9 mouse cellular contexts compared by ENCODE assay signal in the genomic region with DNA sequence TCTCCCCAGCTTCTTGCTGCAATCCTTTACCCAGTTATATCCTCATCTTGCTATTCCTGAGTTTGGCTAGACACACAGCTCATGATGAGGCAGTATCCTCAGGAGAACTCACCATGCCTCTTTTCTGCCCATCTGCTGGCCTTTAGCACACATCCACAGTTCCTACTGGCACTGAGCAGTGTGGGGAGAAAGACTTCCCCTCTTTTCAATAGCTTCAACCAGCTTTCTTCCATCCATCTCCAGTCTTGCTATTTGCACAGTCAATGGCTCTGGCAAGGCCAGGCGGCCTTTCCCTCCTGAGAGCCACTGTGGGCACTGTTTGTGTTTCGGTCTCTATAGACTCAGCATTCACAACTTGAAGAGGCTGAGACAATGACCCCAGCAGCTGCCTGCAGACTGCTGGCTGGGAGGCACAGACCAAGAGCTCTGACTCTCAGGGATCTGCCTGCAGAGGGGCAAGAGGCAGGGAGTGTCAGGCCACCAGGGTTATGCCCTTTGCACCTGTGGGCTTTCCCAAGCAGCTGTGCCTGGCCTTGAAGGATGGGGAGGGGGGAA. TPM values are rescaled to one million over a fixed set of nuclear protein-coding genes. Genes with fewer than 3 reads are reported as not detected.
DNase-seq lines count a peak whose midpoint lies in the region; ATAC-seq and TF ChIP-seq lines count a peak whose summit lies in the region.
"Had no signal": no experiment of that assay in that cellular context is flagged by ENCODE, and none has a peak within 500 bp of the region (broad histone marks: within the 10 kb centered on the region; RNA-seq: fewer than 3 reads in every experiment).

No protein-coding gene starts in this region.

- no peak for TF ChIP-seq EP300 in stomach, postnatal 0 days (optimal IDR thresholded peaks at IDR 0.05)

- ATAC-seq in stomach, embryonic 14.5 days (ENCODE audit: insufficient number of reproducible peaks, insufficient read depth, low FRiP score, low read depth) = peak; percentile 39; the same call in 1 of the 2 replicates
- no peak for ATAC-seq in stomach, postnatal 0 days (ENCODE audit: low FRiP score, low TSS enrichment)
- peak; percentile 57 for ATAC-seq in forebrain, embryonic 16.5 days
- ATAC-seq in midbrain, embryonic 11.5 days (ENCODE audit: low FRiP score) = peak; percentile 78

- no peak overlapping the region for H3K4me3 ChIP-seq in stomach, embryonic 14.5 days (ENCODE audit: low read depth, low read length)
- no peak overlapping the region for H3K4me3 ChIP-seq in stomach, postnatal 0 days (ENCODE audit: low read depth, low read length)
- no peak overlapping the region for H3K4me3 ChIP-seq in forebrain, embryonic 16.5 days (replicated peaks; ENCODE audit: low read length)
- no peak overlapping the region for H3K4me3 ChIP-seq in midbrain, embryonic 11.5 days (ENCODE audit: low read depth, low read length)
- H3K4me3 ChIP-seq: megakaryocyte, embryonic 14.5 days had no signal

- DNase-seq in stomach, postnatal 0 days (ENCODE audit: low spot score) = no peak
- peak; percentile 88 for DNase-seq in midbrain, embryonic 11.5 days (ENCODE audit: low spot score, missing footprints)
- no peak for DNase-seq in kidney, postnatal 10 days
- DNase-seq in kidney, adult 11 months = no peak
- no peak for DNase-seq in frontal cortex, postnatal 36 days (ENCODE audit: low spot score in 2 of 2)
- DNase-seq: right cerebral cortex, postnatal 4 days had no signal

- H3K4me2 ChIP-seq in stomach, embryonic 14.5 days (replicated peaks; ENCODE audit: low read depth, low read length) = no peak overlapping the region
- H3K4me2 ChIP-seq in stomach, postnatal 0 days (replicated peaks; ENCODE audit: low read depth) = no peak overlapping the region
- peak overlapping the region; percentile 25 for H3K4me2 ChIP-seq in forebrain, embryonic 16.5 days (ENCODE audit: low read length)
- no peak overlapping the region for H3K4me2 ChIP-seq in midbrain, embryonic 11.5 days

- H3K4me1 ChIP-seq in stomach, embryonic 14.5 days (ENCODE audit: control insufficient read depth, insufficient read depth, low read length) = peaks cover 35% of the 10 kb centered on the region
- H3K4me1 ChIP-seq in stomach, postnatal 0 days (replicated peaks; ENCODE audit: control insufficient read depth, insufficient read depth) = peaks cover 7% of the 10 kb centered on the region; the same call in 1 of the 2 replicates
- peaks cover 93% of the 10 kb centered on the region for H3K4me1 ChIP-seq in forebrain, embryonic 16.5 days (replicated peaks; ENCODE audit: control insufficient read depth, insufficient read depth, low read length)
- peaks cover 54% of the 10 kb centered on the region for H3K4me1 ChIP-seq in midbrain, embryonic 11.5 days (ENCODE audit: control insufficient read depth, insufficient read depth, low read length)

- WGBS in stomach, embryonic 14.5 days = 25% methylated on average over 2 of the region's 2 CpGs
- 46% methylated on average over 2 of the region's 2 CpGs for WGBS in stomach, postnatal 0 days
- WGBS in forebrain, embryonic 16.5 days = 10% methylated on average over 2 of the region's 2 CpGs
- 8% methylated on average over 2 of the region's 2 CpGs for WGBS in midbrain, embryonic 11.5 days

- no peaks in the 10 kb centered on the region for H3K27me3 ChIP-seq in stomach, embryonic 14.5 days (ENCODE audit: control insufficient read depth, insufficient read depth, low read length)
- H3K27me3 ChIP-seq in stomach, postnatal 0 days (ENCODE audit: control insufficient read depth, insufficient read depth, low read length) = no peaks in the 10 kb centered on the region
- no peaks in the 10 kb centered on the region for H3K27me3 ChIP-seq in forebrain, embryonic 16.5 days (replicated peaks; ENCODE audit: control insufficient read depth, insufficient read depth, low read length)
- H3K27me3 ChIP-seq in midbrain, embryonic 11.5 days (ENCODE audit: control insufficient read depth, insufficient read depth, low read length) = no peaks in the 10 kb centered on the region

- no peaks in the 10 kb centered on the region for H3K9me3 ChIP-seq in stomach, embryonic 14.5 days (ENCODE audit: control insufficient read depth, low read depth, low read length)
- H3K9me3 ChIP-seq in stomach, postnatal 0 days (ENCODE audit: control insufficient read depth, low read length) = no peaks in the 10 kb centered on the region
- H3K9me3 ChIP-seq in forebrain, embryonic 16.5 days (ENCODE audit: control insufficient read depth, low read length) = no peaks in the 10 kb centered on the region
- H3K9me3 ChIP-seq in midbrain, embryonic 11.5 days (ENCODE audit: control insufficient read depth, low read length) = no peaks in the 10 kb centered on the region
- H3K9me3 ChIP-seq: megakaryocyte, embryonic 14.5 days had no signal

- H3K36me3 ChIP-seq in stomach, embryonic 14.5 days (ENCODE audit: control insufficient read depth, insufficient read depth, low read length) = no peaks in the 10 kb centered on the region
- no peaks in the 10 kb centered on the region for H3K36me3 ChIP-seq in stomach, postnatal 0 days (ENCODE audit: control insufficient read depth, insufficient read depth, low read length)
- H3K36me3 ChIP-seq in forebrain, embryonic 16.5 days (ENCODE audit: control insufficient read depth, insufficient read depth) = no peaks in the 10 kb centered on the region
- no peaks in the 10 kb centered on the region for H3K36me3 ChIP-seq in midbrain, embryonic 11.5 days (ENCODE audit: control insufficient read depth, insufficient read depth, low read length)

- no peak overlapping the region for H3K9ac ChIP-seq in stomach, embryonic 14.5 days (replicated peaks; ENCODE audit: low read depth, low read length)
- no peak overlapping the region for H3K9ac ChIP-seq in stomach, postnatal 0 days (ENCODE audit: low read length)
- H3K9ac ChIP-seq in forebrain, embryonic 16.5 days (replicated peaks; ENCODE audit: low read depth, low read length) = 0 out of 2 replicates have a peak overlapping the region, but pooled peaks have one; percentile 11
- no peak overlapping the region for H3K9ac ChIP-seq in midbrain, embryonic 11.5 days (ENCODE audit: low read length)

- TF ChIP-seq CTCF in stomach, postnatal 0 days (IDR thresholded peaks at IDR 0.05; ENCODE audit: low read depth) = no peak

- 0 out of 2 replicates have a peak overlapping the region, but pooled peaks have one; percentile 27 for H3K27ac ChIP-seq in stomach, embryonic 14.5 days (ENCODE audit: low read length)
- no peak overlapping the region for H3K27ac ChIP-seq in stomach, postnatal 0 days (replicated peaks)
- H3K27ac ChIP-seq in forebrain, embryonic 16.5 days (ENCODE audit: low read length) = peak overlapping the region; percentile 65
- peak overlapping the region; percentile 76 for H3K27ac ChIP-seq in midbrain, embryonic 11.5 days (ENCODE audit: low read depth, low read length)

RNA-seq across cellular contexts. Expression of a gene that starts 11.2 kb away (rescaled TPM):
- 7.7 and 8.3 TPM in 2 replicates for polyA plus RNA-seq in stomach, embryonic 14.5 days (2014; fragmentation: Nextera tagmentation; extraction: Ambion mirVana)
- polyA plus RNA-seq in stomach, postnatal 0 days (2015; fragmentation: Nextera tagmentation; extraction: Ambion mirVana) = 3.4 and 3.5 TPM in 2 replicates
- 76.0 and 80.3 TPM in 2 replicates for polyA plus RNA-seq in forebrain, embryonic 16.5 days (2015; fragmentation: Nextera tagmentation; extraction: Ambion mirVana)
- 10.6 and 10.7 TPM in 2 replicates for polyA plus RNA-seq in midbrain, embryonic 11.5 days (2014; fragmentation: Nextera tagmentation; extraction: Ambion mirVana)
